Mouse (Mus musculus): ENCODE measurements around the gene Klk13.

The Klk13 gene

GRCm38 (mm10) chr7:43771916-43772315 lies 59.5 kb downstream of the Klk13 start:
- DNase-seq (ENCODE audit: low read depth): no peak

GRCm38 (mm10) chr7:43772901-43773300 lies 60.5 kb downstream of the Klk13 start:
- no peak for DNase-seq (ENCODE audit: low read depth)

- DNase-seq (ENCODE audit: low read depth): no peak
Measured at GRCm38 (mm10) chr7:43774364-43774763, 62.0 kb downstream of the Klk13 start, which contains the start of gene Klk11. TSS of gene Klk11 (plus strand) at chr7:43774604.

- DNase-seq (ENCODE audit: low read depth): no peak
Measured at GRCm38 (mm10) chr7:43774802-43775201, 62.4 kb downstream of the Klk13 start.

- no peak for DNase-seq (ENCODE audit: low read depth)
Measured at GRCm38 (mm10) chr7:43775311-43776057, 63.1 kb downstream of the Klk13 start.

GRCm38 (mm10) chr7:43776506-43776905 lies 64.1 kb downstream of the Klk13 start:
- no peak for DNase-seq (ENCODE audit: low read depth)

Measured in c-Kit-positive CD71-negative TER-119-negative erythroid progenitor cells, embryonic 14.5 days (primary cell).